Mouse (Mus musculus) layer of hippocampus, adult 9-11 months (tissue): ENCODE results near the gene Tpsg1.

Experiments used
- DNase-seq: peaks from one replicate; pipeline ENCODE4 v3.0.0; 2022

Tpsg1 gene

DNA sequence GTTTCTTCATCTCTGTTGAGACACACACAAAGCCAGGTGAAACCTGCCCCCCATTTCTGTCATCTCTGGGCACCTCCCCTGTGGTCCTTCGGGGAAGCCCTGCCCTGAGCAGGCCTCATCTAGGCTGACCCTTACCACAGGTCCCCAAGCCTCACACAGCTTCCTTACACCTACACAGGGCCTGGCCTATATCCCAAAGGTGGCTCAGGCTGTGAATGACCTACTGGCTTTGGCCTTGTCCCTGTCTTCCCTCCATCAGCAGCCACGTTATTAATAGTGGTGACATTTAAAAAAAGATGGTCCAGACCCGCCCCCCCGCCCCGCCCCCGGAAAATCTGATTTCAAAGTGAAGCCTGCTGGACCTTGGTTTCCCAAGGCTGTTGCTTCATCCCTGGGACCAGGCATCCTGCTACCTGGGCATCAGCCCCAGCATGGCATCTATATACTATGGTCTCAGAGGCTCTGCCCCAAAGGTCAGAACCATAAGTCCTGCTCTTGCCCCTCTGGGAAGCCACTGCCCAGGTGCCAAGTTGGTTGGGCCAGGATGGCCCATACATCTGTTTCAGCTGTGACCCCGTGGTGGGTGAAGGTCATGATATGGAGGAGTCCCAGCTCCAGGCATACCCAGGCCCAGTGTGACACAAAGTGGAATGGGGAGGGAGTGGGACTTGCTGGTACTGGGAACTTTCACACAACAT is 39.4 kb downstream of the Tpsg1 start:
- no peak for DNase-seq

DNA sequence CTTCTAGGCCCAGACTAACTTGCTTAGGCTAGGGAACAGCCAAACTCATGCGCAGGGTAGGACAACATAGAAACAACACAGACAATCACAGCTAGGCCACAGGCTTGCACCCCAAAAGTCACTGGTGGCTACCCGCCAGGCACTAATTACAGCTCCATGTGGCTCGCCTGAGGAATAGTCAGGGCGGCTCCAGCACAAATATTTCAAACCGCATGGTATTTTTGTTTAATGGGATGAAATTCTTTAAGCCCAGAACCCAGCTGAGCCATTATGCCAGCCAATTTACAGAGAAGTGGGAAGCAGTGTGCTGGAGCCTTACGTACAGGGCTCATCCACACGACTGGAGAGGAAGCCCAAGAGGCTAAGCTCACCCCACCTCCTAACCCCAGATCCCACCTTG is 40.5 kb downstream of the Tpsg1 start:
- DNase-seq = no peak

DNA sequence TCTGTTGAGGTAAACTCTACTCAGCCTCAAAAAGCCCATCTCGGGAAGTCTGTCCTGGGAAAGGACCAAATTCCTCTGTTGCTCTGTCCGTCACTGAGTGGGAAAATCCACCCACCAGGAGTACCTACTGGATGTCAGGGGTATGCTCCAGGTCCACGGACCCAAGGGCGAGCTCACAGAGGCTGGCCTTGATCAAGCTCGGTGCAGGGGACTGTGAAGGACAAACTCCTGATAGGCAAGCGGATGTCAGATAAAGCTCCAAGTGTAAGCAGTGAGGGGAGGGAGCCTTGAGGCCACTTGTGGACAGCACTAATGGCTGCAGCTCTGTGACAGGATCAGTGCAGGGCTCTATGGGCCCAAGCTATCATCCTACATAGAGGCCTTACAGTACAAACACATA is 41.1 kb downstream of the Tpsg1 start:
- no peak for DNase-seq

DNA sequence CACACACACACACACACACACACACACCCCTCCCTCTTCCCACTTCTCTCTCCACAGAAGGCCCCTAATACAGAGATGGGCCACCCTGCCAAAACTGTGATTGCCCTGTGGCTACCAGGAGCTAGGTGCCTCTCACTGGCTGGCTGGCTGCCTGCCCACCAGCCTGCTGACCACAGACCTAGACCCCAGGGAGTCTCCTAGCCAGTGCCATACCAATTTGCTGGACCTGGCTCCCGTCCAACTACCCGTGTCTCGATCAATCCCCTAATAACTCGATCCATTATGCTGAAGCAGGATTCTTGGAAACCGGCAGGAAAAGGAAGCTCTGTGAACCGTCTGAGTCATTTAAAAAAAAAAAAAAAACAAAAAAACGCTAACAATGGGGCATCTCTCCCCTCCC is 41.7 kb downstream of the Tpsg1 start:
- DNase-seq = no peak

DNA sequence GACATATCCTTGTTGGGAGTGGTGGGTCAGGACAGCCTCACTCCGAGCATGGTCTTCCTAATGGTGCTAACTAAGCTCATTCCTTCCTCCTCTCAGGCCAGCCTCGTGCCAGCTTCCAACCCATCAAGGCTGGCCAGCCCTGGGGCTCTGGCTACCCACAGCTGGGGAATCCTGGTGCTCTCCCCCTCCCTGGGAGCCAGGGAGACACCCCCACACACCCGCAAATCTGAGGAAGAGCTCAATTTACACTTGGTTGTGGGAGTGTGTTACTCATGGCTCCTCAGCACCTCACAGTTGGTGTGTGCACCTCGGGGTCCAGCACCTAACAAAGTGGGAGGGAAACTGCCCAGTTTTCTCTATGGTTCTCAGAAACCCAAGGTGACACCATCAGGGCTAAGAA is 42.2 kb downstream of the Tpsg1 start:
- DNase-seq = no peak

DNA sequence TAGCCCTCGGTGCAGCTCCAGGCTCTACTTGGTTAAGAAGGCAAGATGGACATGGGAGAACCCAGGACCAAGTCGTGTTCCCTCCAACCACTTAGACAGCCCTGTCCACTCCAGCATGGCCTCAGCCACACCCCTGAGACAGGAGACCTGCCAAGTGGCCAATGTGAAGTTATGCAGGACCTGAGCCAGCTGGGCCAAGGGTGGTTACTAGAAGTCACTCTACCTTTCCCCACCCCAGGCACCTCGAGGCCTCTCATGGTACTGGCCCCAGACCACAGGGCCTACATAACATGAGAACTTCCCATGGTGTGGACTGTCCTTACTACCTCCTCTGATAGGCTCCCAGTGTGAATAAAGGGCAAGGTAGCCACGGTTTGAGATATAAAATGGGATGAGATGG is 45.1 kb downstream of the Tpsg1 start:
- no peak for DNase-seq

DNA sequence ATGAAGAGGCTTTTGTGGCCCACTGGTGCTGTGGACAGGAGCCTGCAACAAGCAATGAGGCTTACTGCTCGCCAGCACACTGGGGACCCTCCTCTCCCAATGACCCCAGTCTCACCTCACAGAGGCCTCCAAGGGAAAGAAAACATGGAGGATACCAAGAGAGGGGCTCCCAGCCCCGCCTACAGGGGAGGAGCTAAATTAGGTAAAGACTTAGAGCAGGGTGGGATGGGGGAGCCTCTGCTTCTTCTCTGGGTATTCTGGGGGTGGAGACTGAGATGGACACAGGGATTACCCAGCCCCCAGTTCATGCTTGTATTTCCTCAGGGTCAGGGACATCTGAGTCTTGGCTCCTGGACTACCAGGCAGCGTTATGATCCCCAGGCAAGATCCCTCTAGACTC is 45.8 kb downstream of the Tpsg1 start:
- DNase-seq = no peak

DNA sequence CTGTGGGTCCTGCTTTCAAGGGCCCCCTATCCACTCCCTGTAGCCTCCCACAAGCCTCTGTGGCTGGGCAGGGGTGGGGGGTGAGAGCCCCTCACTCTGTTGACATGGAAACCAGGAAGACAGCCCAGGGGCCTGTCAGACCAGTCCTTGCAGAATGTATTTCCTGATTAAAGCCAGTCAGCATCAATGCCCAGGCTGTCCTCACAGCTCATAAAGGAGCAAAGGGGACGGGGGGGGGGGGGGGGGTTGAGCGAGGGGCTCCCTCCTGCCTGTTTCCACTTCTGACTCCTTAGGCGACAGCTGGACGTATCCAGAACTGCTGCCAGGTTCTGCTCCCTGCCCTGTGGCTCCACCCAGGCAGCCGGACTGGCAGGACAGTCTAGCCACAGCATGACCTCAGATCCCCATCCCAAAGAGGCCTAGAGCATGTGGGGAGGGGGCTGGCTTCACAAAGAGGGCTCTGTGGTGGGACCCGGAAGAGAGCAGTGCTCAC is 46.4 kb downstream of the Tpsg1 start:
- DNase-seq = no peak

DNA sequence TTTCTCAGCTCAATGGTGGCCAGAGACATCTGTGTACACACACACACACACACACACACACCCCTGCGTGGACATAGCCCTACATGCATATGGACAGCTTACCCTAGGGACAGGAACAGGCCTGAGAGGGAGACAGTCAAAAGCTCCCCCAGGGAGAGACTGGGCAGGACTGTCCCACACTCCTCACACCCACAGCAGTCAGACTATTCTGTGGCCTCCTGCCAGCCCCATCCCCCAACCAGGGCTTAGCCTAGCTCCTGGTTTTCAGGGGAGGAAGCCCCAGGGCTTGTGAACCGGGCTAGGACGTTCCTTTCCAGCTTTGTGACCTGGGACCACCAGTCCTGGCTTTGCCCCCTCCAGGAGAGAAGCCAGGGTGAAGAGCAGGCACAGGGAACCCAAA is 47.1 kb downstream of the Tpsg1 start:
- DNase-seq = no peak

DNA sequence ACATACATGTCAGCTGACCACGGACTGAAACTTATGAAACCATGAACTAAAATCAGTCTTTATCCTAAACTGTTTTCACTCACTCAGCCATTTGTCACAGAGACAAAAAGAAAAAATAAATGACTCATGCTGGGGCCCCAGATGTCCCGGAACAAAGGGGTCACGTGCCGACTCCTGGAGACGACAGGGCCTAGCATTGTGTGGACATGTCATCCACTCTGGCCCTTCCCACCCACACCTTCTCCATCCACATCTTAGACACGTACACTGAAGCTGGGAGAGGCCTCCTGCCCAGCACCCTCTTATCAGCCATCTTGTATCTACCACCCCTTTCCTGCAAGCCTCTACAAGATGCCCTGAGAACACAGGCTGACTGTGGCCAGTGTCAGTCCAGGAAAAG is 48.9 kb downstream of the Tpsg1 start:
- no peak for DNase-seq

DNA sequence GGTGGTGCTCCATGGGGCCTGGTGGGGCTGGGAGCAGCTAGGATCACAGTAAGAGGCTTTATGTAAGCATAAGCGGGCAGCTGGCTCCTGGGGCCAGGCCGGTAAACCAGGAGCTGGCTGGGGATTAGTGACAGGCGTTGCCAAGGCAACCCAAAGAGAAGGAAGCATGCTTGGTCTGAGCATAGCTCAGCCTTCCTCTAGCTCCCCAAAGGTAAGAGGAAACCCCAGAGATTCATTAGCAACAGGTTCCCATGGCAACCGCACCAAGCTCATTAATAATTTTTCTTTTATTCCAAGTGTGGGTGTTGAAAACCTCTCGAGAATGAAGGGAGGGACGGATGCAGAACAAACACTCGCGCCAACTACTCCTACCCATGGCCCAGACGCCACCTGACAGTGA is 49.9 kb downstream of the Tpsg1 start:
- DNase-seq = peak; percentile 74

DNA sequence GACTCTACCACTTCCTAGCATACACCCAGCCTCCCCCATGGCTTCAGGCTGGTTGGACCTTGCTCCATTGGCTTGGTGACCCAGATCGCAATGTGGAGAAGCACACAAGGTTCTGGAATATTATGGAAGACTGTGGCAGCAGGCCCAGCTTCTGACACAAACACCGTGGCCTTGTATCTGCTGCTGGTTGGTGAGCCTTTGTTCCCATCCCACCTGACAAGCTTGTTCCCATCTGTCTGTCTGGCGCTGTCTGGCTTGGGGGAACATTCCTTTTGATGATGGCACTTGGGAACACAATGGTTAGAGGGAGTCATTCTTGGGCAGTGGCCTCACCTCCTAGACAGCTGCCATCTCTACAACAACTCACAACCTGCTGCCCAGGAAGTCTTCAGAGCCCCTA is 51.9 kb downstream of the Tpsg1 start:
- DNase-seq = peak; percentile 50
